Mouse (Mus musculus): Measurements from ENCODE around the gene Ppcdc. TPM values are rescaled to one million over a fixed set of nuclear protein-coding genes. Genes with fewer than 3 reads are reported as not detected.

The Ppcdc gene
- 10.2 and 11.9 TPM in 2 replicates for polyA plus RNA-seq (2012; rRNA removed)

GRCm38 (mm10) chr9:57439522-57440295 is at the start of gene Ppcdc:
Gene Ppcdc (minus strand): TSS chr9:57440124.

GRCm38 (mm10) chr9:57467896-57468549 is 28.1 kb upstream of the Ppcdc start, which contains the start of gene Scamp5:
Gene Scamp5 (minus strand): TSS chr9:57468060.

Other genes starting within 250 kb of the Ppcdc start
- gene Trcg1, start 203.6 kb downstream of the Ppcdc start, polyA plus RNA-seq (2012; rRNA removed): not detected in 2 replicates
- 6.1 and 7.1 TPM in 2 replicates for gene 1700017B05Rik, start 177.5 kb downstream of the Ppcdc start, polyA plus RNA-seq (2012; rRNA removed)
- gene Scamp5, start 27.9 kb upstream of the Ppcdc start, polyA plus RNA-seq (2012; rRNA removed): 10.4 and 12.0 TPM in 2 replicates
- 0.26 and 0.47 TPM in 2 replicates for gene Rpp25, start 63.9 kb upstream of the Ppcdc start, polyA plus RNA-seq (2012; rRNA removed)
- 168 and 176 TPM in 2 replicates for gene Cox5a, start 81.2 kb upstream of the Ppcdc start, polyA plus RNA-seq (2012; rRNA removed)
- gene Fam219b, start 97.4 kb upstream of the Ppcdc start, polyA plus RNA-seq (2012; rRNA removed): 2.4 and 2.6 TPM in 2 replicates
- 10.8 and 11.0 TPM in 2 replicates for gene Mpi, start 112.6 kb upstream of the Ppcdc start, polyA plus RNA-seq (2012; rRNA removed)
- gene Scamp2, start 120.8 kb upstream of the Ppcdc start, polyA plus RNA-seq (2012; rRNA removed): 21.4 and 22.3 TPM in 2 replicates
- 6.2 and 7.4 TPM in 2 replicates for gene Ulk3, start 149.3 kb upstream of the Ppcdc start, polyA plus RNA-seq (2012; rRNA removed)
- gene Cplx3, start 166.2 kb upstream of the Ppcdc start, polyA plus RNA-seq (2012; rRNA removed): not detected in 2 replicates
- not detected in 2 replicates for gene Lman1l, start 180.7 kb upstream of the Ppcdc start, polyA plus RNA-seq (2012; rRNA removed)
- 24.2 and 25.1 TPM in 2 replicates for gene Csk, start 213.5 kb upstream of the Ppcdc start, polyA plus RNA-seq (2012; rRNA removed)
- 1.4 and 1.8 TPM in 2 replicates for gene Cyp1a2, start 243.6 kb upstream of the Ppcdc start, polyA plus RNA-seq (2012; rRNA removed)
- gene Cyp1a1, start 247.8 kb upstream of the Ppcdc start, polyA plus RNA-seq (2012; rRNA removed): 0.13 and 0.59 TPM in 2 replicates

Data from liver, embryonic 18 days (tissue).